Mouse (Mus musculus) ES-Bruce4 (cell line): ENCODE results near the gene Psmb5. TPM values are rescaled to one million over a fixed set of nuclear protein-coding genes. Genes with fewer than 3 reads are reported as not detected.

Experiments
- H3K27ac ChIP-seq: 2 replicates; pipeline ENCODE4 v1.5.1; 2012; ENCODE audit warnings: low read length, inconsistent platforms; ENCODE audit not compliant: insufficient read depth
- H3K27me3 ChIP-seq: 2 replicates; pipeline ENCODE4 v1.6.1; 2012; ENCODE audit warnings: mild to moderate bottlenecking, low read length, inconsistent platforms; ENCODE audit not compliant: control insufficient read depth, poor library complexity, insufficient read depth, severe bottlenecking
- H3K36me3 ChIP-seq: 2 replicates; pipeline ENCODE4 v1.6.1; 2012; ENCODE audit warnings: inconsistent platforms, mild to moderate bottlenecking, low read length, moderate library complexity; ENCODE audit not compliant: control insufficient read depth, poor library complexity, insufficient read depth, severe bottlenecking
- H3K4me1 ChIP-seq: one replicate; pipeline ENCODE4 v1.8.1; 2011; ENCODE audit warnings: low read length; ENCODE audit not compliant: control insufficient read depth, insufficient read depth
- H3K4me3 ChIP-seq: 2 replicates; pipeline ENCODE4 v1.5.1; 2011; ENCODE audit warnings: low read depth, mild to moderate bottlenecking, low read length
- H3K9ac ChIP-seq: 2 replicates; pipeline ENCODE4 v1.6.1; 2012; ENCODE audit warnings: low read depth, mild to moderate bottlenecking, inconsistent platforms; ENCODE audit not compliant: poor library complexity, severe bottlenecking
- H3K9me3 ChIP-seq: replicated peaks from 2 replicates; pipeline ENCODE4 v1.6.1; 2012; ENCODE audit warnings: mild to moderate bottlenecking, low read length, inconsistent platforms; ENCODE audit not compliant: control insufficient read depth, poor library complexity, insufficient read depth, severe bottlenecking
- CTCF ChIP-seq: IDR thresholded peaks from one replicate; pipeline ENCODE4 v1.8.1; 2011; ENCODE audit warnings: low read depth, low read length
- EP300 ChIP-seq: IDR thresholded peaks from 2 replicates; pipeline ENCODE4 v1.6.1; 2011; ENCODE audit warnings: low read depth, low read length; ENCODE audit not compliant: insufficient read depth
- POLR2A ChIP-seq: IDR thresholded peaks from one replicate; pipeline ENCODE4 v1.8.1; 2011; ENCODE audit warnings: low read length; ENCODE audit not compliant: insufficient read depth
- polyA plus RNA-seq: library from polyadenylated mRNA; stranded (reverse); fragments of >200 nt; gene quantifications from 2 replicates; pipeline ENCODE4 v1.2.4, GENCODE M21; 2011; ENCODE audit warnings: low read depth; ENCODE audit not compliant: missing spikeins, insufficient read depth, insufficient read length

The Psmb5 gene
- 206 and 225 TPM in 2 replicates for polyA plus RNA-seq

- H3K27me3 ChIP-seq: no peaks in the 10 kb centered on the region
- H3K9ac ChIP-seq: peak within 1 kb of the TSS; percentile 95
- H3K36me3 ChIP-seq: peaks cover 17% of the 10 kb centered on the region
- H3K4me1 ChIP-seq: peaks cover 5% of the 10 kb centered on the region
- TF ChIP-seq POLR2A (no peak), EP300 (0 out of 2 replicates have a peak, but pooled peaks have one; percentile 10)
- peaks cover 3% of the 10 kb centered on the region; the same call in 1 of the 2 replicates for H3K9me3 ChIP-seq
- H3K4me3 ChIP-seq: peak within 1 kb of the TSS; percentile 96
- H3K27ac ChIP-seq: peak within 1 kb of the TSS; percentile 51; the same call in 1 of the 2 replicates
Measured at GRCm38 (mm10) chr14:54617897-54618365, at the start of gene Psmb5. TSS of gene Psmb5 (minus strand) at chr14:54618022.

- H3K9me3 ChIP-seq: no peaks in the 10 kb centered on the region
- H3K27ac ChIP-seq: no peak overlapping the region
- peaks cover 84% of the 10 kb centered on the region for H3K36me3 ChIP-seq
- no peaks in the 10 kb centered on the region for H3K4me1 ChIP-seq
- H3K27me3 ChIP-seq: no peaks in the 10 kb centered on the region
- TF ChIP-seq POLR2A: no peak
- no peak for TF ChIP-seq CTCF
- no peak for TF ChIP-seq EP300
- H3K9ac ChIP-seq: no peak overlapping the region
- no peak overlapping the region for H3K4me3 ChIP-seq
Measured at GRCm38 (mm10) chr14:54664477-54665222, 46.8 kb upstream of the Psmb5 start.

GRCm38 (mm10) chr14:54660009-54660408 is 42.2 kb upstream of the Psmb5 start:
- Histone ChIP-seq H3K4me1 (peaks cover 2% of the 10 kb centered on the region), H3K27ac (no peak overlapping the region), H3K36me3 (peaks cover 76% of the 10 kb centered on the region), H3K4me3 (no peak overlapping the region), H3K9ac (no peak overlapping the region), H3K9me3 (no peaks in the 10 kb centered on the region), H3K27me3 (no peaks in the 10 kb centered on the region)
- TF ChIP-seq EP300 (no peak), POLR2A (no peak), CTCF (no peak)

- Histone ChIP-seq H3K4me3 (peak overlapping the region; percentile 100), H3K9ac (peak overlapping the region; percentile 99), H3K36me3 (peaks cover 42% of the 10 kb centered on the region), H3K27ac (peak overlapping the region; percentile 63), H3K4me1 (peaks cover 3% of the 10 kb centered on the region), H3K27me3 (no peaks in the 10 kb centered on the region), H3K9me3 (no peaks in the 10 kb centered on the region)
- TF ChIP-seq POLR2A: peak; percentile 54
- TF ChIP-seq EP300: 0 out of 2 replicates have a peak, but pooled peaks have one; percentile 27
- TF ChIP-seq CTCF: no peak
Measured at GRCm38 (mm10) chr14:54653496-54653895, 35.7 kb upstream of the Psmb5 start.

- Histone ChIP-seq H3K27ac (0 out of 2 replicates have a peak overlapping the region, but pooled peaks have one; percentile 26), H3K4me1 (peaks cover 3% of the 10 kb centered on the region), H3K27me3 (no peaks in the 10 kb centered on the region), H3K4me3 (peak overlapping the region; percentile 100), H3K9me3 (no peaks in the 10 kb centered on the region), H3K9ac (peak overlapping the region; percentile 99), H3K36me3 (peaks cover 48% of the 10 kb centered on the region)
- TF ChIP-seq CTCF (no peak), EP300 (no peak), POLR2A (no peak)
Measured at GRCm38 (mm10) chr14:54652787-54653186, 35.0 kb upstream of the Psmb5 start.

GRCm38 (mm10) chr14:54651556-54651955 is 33.7 kb upstream of the Psmb5 start:
- H3K9ac ChIP-seq: no peak overlapping the region
- H3K4me3 ChIP-seq: no peak overlapping the region
- TF ChIP-seq CTCF (no peak), POLR2A (no peak), EP300 (no peak)
- no peaks in the 10 kb centered on the region for H3K9me3 ChIP-seq
- peak overlapping the region; percentile 50 for H3K27ac ChIP-seq
- H3K27me3 ChIP-seq: no peaks in the 10 kb centered on the region
- H3K4me1 ChIP-seq: peaks cover 3% of the 10 kb centered on the region
- H3K36me3 ChIP-seq: peaks cover 52% of the 10 kb centered on the region
